Mouse (Mus musculus) spleen, embryonic (tissue): ENCODE measurements around the gene Chic1.

Experiments used
- CTCF ChIA-PET: fragments of 350-600 bp; sonication (Branson Sonifier 250); formaldehyde crosslinking; loops from one replicate; lab custom pipeline; 2022; lab: Charles Lee

The Chic1 gene

GRCm38 (mm10) chrX:103356287-103356686, at the start of gene Chic1:
Chic1 (plus strand) TSS chrX:103356476.
- CTCF ChIA-PET, result no interaction called here

- CTCF ChIA-PET, result no interaction called here
These were observed 48.0 kb upstream of the Chic1 start for GRCm38 (mm10) chrX:103308262-103308661.

DNA sequence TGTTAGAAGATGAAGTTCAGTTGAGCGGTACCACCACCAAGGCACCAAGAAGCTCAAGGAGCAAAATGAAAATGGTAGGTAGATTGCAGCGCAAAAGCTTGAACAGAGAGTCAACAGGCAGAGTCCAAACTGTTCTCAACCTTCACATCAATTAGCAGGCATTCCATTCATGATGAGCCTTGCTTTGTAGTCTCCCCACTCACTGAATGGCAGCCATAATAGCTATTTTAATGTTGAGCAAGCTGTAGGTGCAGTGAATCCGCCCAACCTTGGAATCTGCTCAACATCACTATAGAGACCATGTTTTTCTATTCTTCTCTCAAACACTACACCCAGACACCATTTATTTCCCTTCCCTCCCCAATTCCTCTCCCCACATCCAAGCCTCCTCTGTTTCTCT, 44.6 kb upstream of the Chic1 start:
- CTCF ChIA-PET, result no interaction called here

- CTCF ChIA-PET, result no interaction called here
These were observed 42.1 kb upstream of the Chic1 start for GRCm38 (mm10) chrX:103314146-103314545.

- CTCF ChIA-PET, result no interaction called here
These were observed 35.1 kb upstream of the Chic1 start, which contains the start of gene Cdx4 for GRCm38 (mm10) chrX:103321146-103321545. Cdx4 (plus strand) TSS chrX:103321398.

- CTCF ChIA-PET, result no interaction called here
These were observed 30.4 kb upstream of the Chic1 start for GRCm38 (mm10) chrX:103325900-103326299.

- CTCF ChIA-PET, result no interaction called here
These were observed 26.9 kb upstream of the Chic1 start for GRCm38 (mm10) chrX:103329386-103329785.

GRCm38 (mm10) chrX:103331125-103331858, 25.0 kb upstream of the Chic1 start:
- CTCF ChIA-PET, result no interaction called here

- CTCF ChIA-PET, result no interaction called here
These were observed 14.7 kb upstream of the Chic1 start for GRCm38 (mm10) chrX:103341369-103342113.

DNA sequence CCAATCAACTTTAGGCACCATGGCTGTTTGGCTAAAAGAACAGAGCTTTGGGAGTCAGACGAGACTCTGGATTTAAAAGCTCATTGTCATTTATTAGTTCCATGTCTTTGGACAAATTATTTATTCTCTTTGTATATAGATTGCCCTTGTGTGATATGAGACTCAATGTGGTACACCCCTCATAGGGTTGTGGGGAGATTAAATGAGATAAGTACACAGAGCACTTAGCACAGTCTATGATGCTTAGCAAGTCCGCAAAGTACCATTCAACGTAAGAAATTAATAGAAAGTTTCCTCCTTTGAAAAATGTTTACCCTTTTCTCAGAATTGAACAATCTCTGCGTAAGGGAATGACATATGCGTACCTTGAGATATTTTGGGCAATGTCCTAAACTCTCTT, 492 bp upstream of the Chic1 start:
- CTCF ChIA-PET, result no interaction called here

DNA sequence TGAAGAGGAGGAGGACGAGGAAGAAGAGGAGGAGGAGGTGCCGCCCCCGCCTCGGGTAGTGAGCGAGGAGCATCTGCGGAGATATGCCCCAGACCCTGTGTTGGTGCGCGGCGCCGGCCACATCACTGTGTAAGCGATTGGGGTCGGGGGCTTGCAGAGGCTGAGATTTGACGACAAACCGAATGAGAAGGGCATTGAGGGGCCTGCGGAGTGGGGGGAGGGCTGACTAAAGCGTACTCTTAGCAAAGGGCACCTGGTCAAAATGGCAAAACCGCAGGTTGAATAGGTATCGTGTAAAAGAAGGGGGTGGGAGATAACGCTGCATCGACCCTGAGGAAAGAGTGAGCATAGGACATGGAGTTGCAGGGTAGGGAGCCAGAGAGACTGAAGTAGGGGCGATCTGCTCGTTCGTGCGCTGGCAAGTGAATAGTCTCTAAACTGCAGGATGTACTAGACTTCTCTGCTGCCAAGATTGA, 523 bp downstream of the Chic1 start:
- CTCF ChIA-PET, result no interaction called here

DNA sequence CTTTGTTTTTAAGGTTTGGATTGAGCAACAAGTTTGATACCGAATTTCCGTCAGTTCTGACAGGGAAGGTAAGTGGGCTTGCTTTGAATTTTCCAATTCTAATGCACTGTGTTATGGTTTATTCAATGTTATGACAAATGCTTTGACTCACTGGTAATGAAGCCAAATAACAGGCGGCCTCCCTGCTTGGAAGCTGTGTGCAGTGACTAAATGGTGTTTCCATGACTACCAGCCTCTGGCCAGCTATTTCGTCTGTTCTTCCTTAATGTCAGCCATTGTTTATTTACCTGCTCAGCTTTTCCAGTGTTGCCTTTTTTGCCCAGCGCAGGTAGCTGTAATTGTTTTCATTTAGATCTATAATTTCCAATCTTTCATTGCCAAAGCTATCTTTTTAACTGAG, 9.9 kb downstream of the Chic1 start:
- CTCF ChIA-PET, result no interaction called here

DNA sequence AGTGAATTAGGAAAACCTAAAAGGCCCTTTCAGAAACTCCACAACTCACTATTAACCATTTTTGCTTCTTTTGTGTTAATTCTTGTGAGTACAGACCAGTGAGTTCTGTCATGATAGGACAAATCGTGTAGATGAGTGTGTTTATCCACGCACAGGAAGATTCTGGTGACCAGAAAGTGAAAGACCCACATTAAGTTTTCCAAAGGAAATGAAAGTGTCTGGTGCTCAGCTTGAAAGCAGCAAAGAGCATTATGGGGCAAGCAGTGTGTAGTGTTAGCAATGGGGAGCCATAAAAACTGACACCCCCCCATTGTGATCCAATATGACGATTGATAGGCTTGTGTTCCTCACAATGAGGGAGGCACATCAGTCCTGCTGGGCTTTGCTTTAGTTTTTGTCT, 12.4 kb downstream of the Chic1 start:
- CTCF ChIA-PET, result no interaction called here

DNA sequence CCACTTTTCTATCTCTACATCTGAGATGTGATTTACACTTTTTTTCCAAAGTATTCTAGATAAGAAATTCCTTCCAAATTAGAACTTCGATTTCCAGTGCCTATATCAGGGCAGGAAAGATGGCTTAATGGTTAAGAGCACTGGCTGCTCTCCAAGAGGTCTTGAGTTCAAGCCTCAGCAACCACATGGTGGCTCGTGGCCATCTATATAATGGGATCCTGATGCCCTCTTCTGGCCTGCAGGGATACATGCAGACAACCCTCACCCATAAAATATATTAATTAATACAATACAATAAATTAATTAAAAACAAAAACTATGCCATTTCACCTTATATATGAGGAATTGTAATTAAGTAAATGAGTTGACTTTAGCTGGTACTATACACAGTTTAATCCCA, 14.9 kb downstream of the Chic1 start:
- CTCF ChIA-PET, result no interaction called here

DNA sequence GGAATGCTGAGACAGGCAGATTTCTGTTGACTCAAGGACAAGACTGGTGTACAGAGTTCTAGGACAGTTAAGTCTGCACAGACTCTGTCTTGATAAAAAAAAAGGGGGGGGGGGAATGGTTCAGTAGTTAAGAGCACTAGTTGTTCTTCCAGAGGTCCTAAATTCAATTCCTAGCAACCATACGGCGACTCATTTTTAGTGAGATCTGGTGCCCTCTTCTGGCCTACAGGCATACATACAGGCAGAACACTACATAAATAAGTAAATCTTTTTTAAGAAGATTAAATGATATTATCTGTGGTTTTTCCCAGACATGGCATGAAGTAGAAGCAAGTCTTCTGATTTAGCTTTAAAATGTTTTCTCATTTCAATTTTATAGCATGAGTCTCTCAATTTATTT, 15.4 kb downstream of the Chic1 start:
- CTCF ChIA-PET, result no interaction called here

GRCm38 (mm10) chrX:103374250-103374649, 18.0 kb downstream of the Chic1 start:
- CTCF ChIA-PET, result no interaction called here

DNA sequence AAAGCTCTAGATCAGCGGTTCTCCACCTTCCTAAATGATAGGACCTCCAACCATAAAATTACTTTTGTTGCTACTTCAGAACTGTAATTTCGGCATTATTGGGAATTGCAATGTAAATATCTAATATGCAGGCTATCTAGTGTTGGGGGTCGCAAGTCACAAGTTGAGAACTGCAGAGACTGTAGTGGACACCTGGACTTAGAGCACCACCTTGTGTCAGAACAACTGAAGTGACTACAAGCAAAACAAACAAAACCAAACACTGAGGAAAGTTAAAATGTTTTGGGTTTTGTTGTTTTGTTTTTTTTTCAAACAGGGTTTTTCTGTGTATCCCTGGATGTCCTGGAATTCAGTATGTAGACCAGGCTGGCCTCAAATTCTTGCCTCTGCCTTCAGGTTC, 28.3 kb downstream of the Chic1 start:
- CTCF ChIA-PET, result no interaction called here

DNA sequence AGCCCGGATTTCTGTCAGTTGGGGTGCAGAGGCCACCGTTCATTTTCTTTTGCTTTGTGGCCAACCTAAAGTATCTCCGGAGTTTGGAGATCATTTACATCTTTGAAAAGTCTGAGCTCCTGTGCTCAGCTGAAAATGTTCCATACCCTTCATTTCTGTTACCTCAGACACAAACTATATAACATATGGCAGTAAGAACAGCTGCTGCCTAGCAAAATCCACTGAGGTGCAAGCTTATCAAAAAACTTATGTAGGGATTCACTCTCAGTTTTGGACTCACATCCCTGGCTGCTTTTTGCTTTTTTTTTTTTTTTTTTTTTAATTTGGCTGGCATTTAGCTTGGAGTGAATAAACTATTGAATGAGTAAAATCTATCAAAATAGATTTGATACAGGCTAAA, 31.9 kb downstream of the Chic1 start:
- CTCF ChIA-PET, result interaction anchor here (0.7 kb wide), 1 partner anchor 44 kb away, joined by 3 read pairs; no protein-coding TSS in a partner anchor

GRCm38 (mm10) chrX:103393841-103394240, 37.6 kb downstream of the Chic1 start:
- CTCF ChIA-PET, result no interaction called here

GRCm38 (mm10) chrX:103405021-103405420, 48.7 kb downstream of the Chic1 start:
- CTCF ChIA-PET, result no interaction called here

- CTCF ChIA-PET, result no interaction called here
These were observed 57.9 kb downstream of the Chic1 start, which contains the start of gene Tsx for GRCm38 (mm10) chrX:103414167-103414566. Tsx (plus strand) TSS chrX:103414467.

DNA sequence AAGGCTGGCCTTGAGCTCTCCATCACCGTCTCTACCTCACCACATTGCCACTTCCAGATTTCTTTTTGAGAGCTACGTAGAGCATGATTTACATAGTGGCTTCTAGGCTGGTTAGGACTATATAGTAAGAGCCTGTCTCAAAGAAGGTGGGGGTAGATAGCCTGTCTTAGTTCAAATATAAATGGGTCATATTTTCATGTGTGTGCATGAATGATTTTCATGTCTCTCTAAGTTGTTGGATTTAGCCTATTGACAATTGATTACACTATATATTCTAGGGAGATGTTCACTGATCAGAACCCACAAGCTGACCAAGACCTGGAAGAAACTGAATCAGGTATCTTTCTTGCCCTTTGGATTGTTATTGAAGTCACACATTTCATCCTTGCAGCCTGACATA, 65.4 kb downstream of the Chic1 start, which contains the start of gene Gm26992:
Gm26992 (plus strand) TSS at position 301 of the 400 bp plus-strand sequence.
- CTCF ChIA-PET, result no interaction called here

- CTCF ChIA-PET, result no interaction called here
These were observed 71.4 kb downstream of the Chic1 start for GRCm38 (mm10) chrX:103427677-103428076.
